Mouse (Mus musculus): Measurements from ENCODE around the gene Hsf5. TPM values are rescaled to one million over a fixed set of nuclear protein-coding genes. Genes with fewer than 3 reads are reported as not detected.
A peak's percentile ranks its signal among the peaks of the same experiment; 100 is the strongest.

Hsf5 gene
- polyA plus RNA-seq, 1 experiment: 0.02 TPM

- H3K4me3 ChIP-seq (ENCODE audit: insufficient read depth, poor library complexity, severe bottlenecking): no peak overlapping the region
Measured at GRCm38 (mm10) chr11:87584711-87585505, 32.1 kb upstream of the Hsf5 start.

GRCm38 (mm10) chr11:87587211-87587874 lies 29.6 kb upstream of the Hsf5 start:
- TF ChIP-seq USF1 (IDR thresholded peaks at IDR 0.05; ENCODE audit: low read depth) (no peak), MYOD1 (IDR thresholded peaks at IDR 0.05; ENCODE audit: control insufficient read depth, insufficient read length, low read depth) (no peak), CTCF (IDR thresholded peaks at IDR 0.05; ENCODE audit: control insufficient read depth, insufficient read depth, insufficient read length) (no peak), MYOG (IDR thresholded peaks at IDR 0.05; ENCODE audit: control insufficient read depth, extremely low read depth, insufficient read length) (no peak), MAX (IDR thresholded peaks at IDR 0.05) (no peak), CEBPB (IDR thresholded peaks at IDR 0.05; ENCODE audit: low read depth) (no peak), FOSL1 (IDR thresholded peaks at IDR 0.05; ENCODE audit: insufficient read depth, low read length, poor library complexity, severe bottlenecking) (no peak)
- H3K4me3 ChIP-seq (ENCODE audit: insufficient read depth, poor library complexity, severe bottlenecking): no peak overlapping the region
- H3K36me3 ChIP-seq (ENCODE audit: control insufficient read depth, insufficient read depth): no peaks in the 10 kb centered on the region
- peaks cover 12% of the 10 kb centered on the region for H3K79me2 ChIP-seq (ENCODE audit: control insufficient read depth, insufficient read depth)
- H3ac ChIP-seq (ENCODE audit: control insufficient read depth, insufficient read length, low read depth): no peak overlapping the region
- H3K79me3 ChIP-seq (ENCODE audit: low read depth): no peaks in the 10 kb centered on the region
- H3K27me3 ChIP-seq (ENCODE audit: control insufficient read depth, insufficient read depth, insufficient read length): no peaks in the 10 kb centered on the region

More at GRCm38 (mm10) chr11:87584711-87585505, 32.1 kb upstream of the Hsf5 start:
- Histone ChIP-seq H3ac (ENCODE audit: control insufficient read depth, insufficient read length, low read depth) (no peak overlapping the region), H3K36me3 (ENCODE audit: control insufficient read depth, insufficient read depth) (no peaks in the 10 kb centered on the region), H3K27me3 (ENCODE audit: control insufficient read depth, insufficient read depth, insufficient read length) (no peaks in the 10 kb centered on the region), H3K79me2 (ENCODE audit: control insufficient read depth, insufficient read depth) (no peaks in the 10 kb centered on the region), H3K79me3 (ENCODE audit: low read depth) (no peaks in the 10 kb centered on the region)
- TF ChIP-seq CEBPB (IDR thresholded peaks at IDR 0.05; ENCODE audit: low read depth) (no peak), USF1 (IDR thresholded peaks at IDR 0.05; ENCODE audit: low read depth) (no peak), MYOG (IDR thresholded peaks at IDR 0.05; ENCODE audit: control insufficient read depth, extremely low read depth, insufficient read length) (no peak), FOSL1 (IDR thresholded peaks at IDR 0.05; ENCODE audit: insufficient read depth, low read length, poor library complexity, severe bottlenecking) (no peak)

DNA sequence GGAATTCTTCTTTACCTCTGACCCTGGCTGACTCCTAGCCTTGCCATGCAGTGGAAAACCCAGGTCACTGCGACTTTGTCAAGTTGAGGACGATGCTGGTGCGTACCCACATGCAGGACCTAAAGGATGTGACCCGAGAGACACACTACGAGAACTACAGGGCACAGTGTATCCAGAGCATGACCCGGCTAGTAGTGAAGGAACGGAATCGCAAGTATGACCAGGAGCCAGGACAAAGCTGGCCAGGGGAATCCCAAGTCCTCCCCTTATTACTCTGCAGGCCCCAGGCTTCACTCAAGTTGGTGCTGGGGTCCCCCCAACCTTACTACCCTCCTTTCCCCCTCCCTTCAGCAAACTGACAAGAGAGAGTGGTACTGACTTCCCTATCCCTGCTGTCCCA lies 27.4 kb upstream of the Hsf5 start:
- Histone ChIP-seq H3K36me3 (ENCODE audit: control insufficient read depth, insufficient read depth) (no peaks in the 10 kb centered on the region), H3ac (ENCODE audit: control insufficient read depth, insufficient read length, low read depth) (no peak overlapping the region), H3K79me3 (ENCODE audit: low read depth) (no peaks in the 10 kb centered on the region), H3K4me3 (ENCODE audit: insufficient read depth, poor library complexity, severe bottlenecking) (no peak overlapping the region), H3K27me3 (ENCODE audit: control insufficient read depth, insufficient read depth, insufficient read length) (no peaks in the 10 kb centered on the region), H3K79me2 (ENCODE audit: control insufficient read depth, insufficient read depth) (peaks cover 19% of the 10 kb centered on the region)
- TF ChIP-seq MYOD1 (IDR thresholded peaks at IDR 0.05; ENCODE audit: control insufficient read depth, insufficient read length, low read depth): no peak
- TF ChIP-seq CTCF (IDR thresholded peaks at IDR 0.05; ENCODE audit: control insufficient read depth, insufficient read depth, insufficient read length): no peak
- no peak for TF ChIP-seq MYOG (IDR thresholded peaks at IDR 0.05; ENCODE audit: control insufficient read depth, extremely low read depth, insufficient read length)
- TF ChIP-seq FOSL1 (IDR thresholded peaks at IDR 0.05; ENCODE audit: insufficient read depth, low read length, poor library complexity, severe bottlenecking): no peak
- no peak for TF ChIP-seq USF1 (IDR thresholded peaks at IDR 0.05; ENCODE audit: low read depth)
- TF ChIP-seq CEBPB (IDR thresholded peaks at IDR 0.05; ENCODE audit: low read depth): no peak
- TF ChIP-seq MAX (IDR thresholded peaks at IDR 0.05): no peak

- peak overlapping the region; percentile 77 for H3K4me3 ChIP-seq (ENCODE audit: insufficient read depth, poor library complexity, severe bottlenecking)
- H3ac ChIP-seq (ENCODE audit: control insufficient read depth, insufficient read length, low read depth): peak overlapping the region; percentile 86
- no peak for TF ChIP-seq FOSL1 (IDR thresholded peaks at IDR 0.05; ENCODE audit: insufficient read depth, low read length, poor library complexity, severe bottlenecking)
- no peak for TF ChIP-seq MAX (IDR thresholded peaks at IDR 0.05)
- no peak for TF ChIP-seq CEBPB (IDR thresholded peaks at IDR 0.05; ENCODE audit: low read depth)
- TF ChIP-seq MYOG (IDR thresholded peaks at IDR 0.05; ENCODE audit: control insufficient read depth, extremely low read depth, insufficient read length): no peak
- no peak for TF ChIP-seq USF1 (IDR thresholded peaks at IDR 0.05; ENCODE audit: low read depth)
- TF ChIP-seq CTCF (IDR thresholded peaks at IDR 0.05; ENCODE audit: control insufficient read depth, insufficient read depth, insufficient read length): no peak
- TF ChIP-seq MYOD1 (IDR thresholded peaks at IDR 0.05; ENCODE audit: control insufficient read depth, insufficient read length, low read depth): no peak
- H3K79me3 ChIP-seq (ENCODE audit: low read depth): peaks cover under 1% of the 10 kb centered on the region
- no peaks in the 10 kb centered on the region for H3K36me3 ChIP-seq (ENCODE audit: control insufficient read depth, insufficient read depth)
- no peaks in the 10 kb centered on the region for H3K27me3 ChIP-seq (ENCODE audit: control insufficient read depth, insufficient read depth, insufficient read length)
- peaks cover 22% of the 10 kb centered on the region for H3K79me2 ChIP-seq (ENCODE audit: control insufficient read depth, insufficient read depth)
Measured at GRCm38 (mm10) chr11:87590841-87591525, 26.0 kb upstream of the Hsf5 start.

GRCm38 (mm10) chr11:87591526-87592353 lies 25.2 kb upstream of the Hsf5 start, which contains the start of gene Mtmr4:
Gene Mtmr4 (plus strand): TSS chr11:87592162.
- Histone ChIP-seq H3K4me3 (ENCODE audit: insufficient read depth, poor library complexity, severe bottlenecking) (peak within 1 kb of the TSS; percentile 77), H3K79me2 (ENCODE audit: control insufficient read depth, insufficient read depth) (peaks cover 30% of the 10 kb centered on the region), H3K79me3 (ENCODE audit: low read depth) (peaks cover 7% of the 10 kb centered on the region), H3K36me3 (ENCODE audit: control insufficient read depth, insufficient read depth) (peaks cover 2% of the 10 kb centered on the region), H3K27me3 (ENCODE audit: control insufficient read depth, insufficient read depth, insufficient read length) (no peaks in the 10 kb centered on the region), H3ac (ENCODE audit: control insufficient read depth, insufficient read length, low read depth) (peak within 1 kb of the TSS; percentile 86)
- TF ChIP-seq MYOD1 (IDR thresholded peaks at IDR 0.05; ENCODE audit: control insufficient read depth, insufficient read length, low read depth): peak; percentile 67
- TF ChIP-seq MAX (IDR thresholded peaks at IDR 0.05): no peak
- no peak for TF ChIP-seq MYOG (IDR thresholded peaks at IDR 0.05; ENCODE audit: control insufficient read depth, extremely low read depth, insufficient read length)
- TF ChIP-seq FOSL1 (IDR thresholded peaks at IDR 0.05; ENCODE audit: insufficient read depth, low read length, poor library complexity, severe bottlenecking): peak; percentile 33
- TF ChIP-seq CEBPB (IDR thresholded peaks at IDR 0.05; ENCODE audit: low read depth): no peak
- no peak for TF ChIP-seq USF1 (IDR thresholded peaks at IDR 0.05; ENCODE audit: low read depth)
- no peak for TF ChIP-seq CTCF (IDR thresholded peaks at IDR 0.05; ENCODE audit: control insufficient read depth, insufficient read depth, insufficient read length)
